Mouse (Mus musculus) embryonic fibroblast, embryonic 13.5 days (primary cell): Measurements from ENCODE around the gene Camk2g. TPM values are rescaled to one million over a fixed set of nuclear protein-coding genes. Genes with fewer than 3 reads are reported as not detected.

Source experiments
- H3K27ac ChIP-seq: 2 replicates; pipeline ENCODE4 v1.5.1; 2012; ENCODE audit warnings: low read length, control low read depth, inconsistent platforms; ENCODE audit not compliant: insufficient read depth
- H3K4me1 ChIP-seq: 2 replicates; pipeline ENCODE4 v1.6.1; 2011; ENCODE audit warnings: low read length; ENCODE audit not compliant: control insufficient read depth, insufficient read depth
- H3K4me3 ChIP-seq: 2 replicates; pipeline ENCODE4 v1.5.1; 2011; ENCODE audit warnings: mild to moderate bottlenecking, control low read depth, low read length; ENCODE audit not compliant: insufficient read depth
- CTCF ChIP-seq: IDR thresholded peaks from 2 replicates; pipeline ENCODE4 v1.5.1; 2011; ENCODE audit warnings: mild to moderate bottlenecking, control low read depth, low read length, moderate library complexity, borderline replicate concordance; ENCODE audit not compliant: insufficient read depth
- POLR2A ChIP-seq: IDR thresholded peaks from 2 replicates; pipeline ENCODE4 v1.6.1; 2011; ENCODE audit warnings: low read depth, mild to moderate bottlenecking, control low read depth, low read length, moderate library complexity
- polyA plus RNA-seq: library from polyadenylated mRNA; stranded (reverse); fragments of >200 nt; gene quantifications from 2 replicates; pipeline ENCODE4 v1.2.4, GENCODE M21; 2011; ENCODE audit warnings: low read depth; ENCODE audit not compliant: missing spikeins, insufficient read length

Gene Camk2g
- polyA plus RNA-seq, 1 experiment, result 105 TPM

- Histone ChIP-seq H3K4me1 (peaks cover 5% of the 10 kb centered on the region), H3K4me3 (no peak overlapping the region), H3K27ac (no peak overlapping the region)
- TF ChIP-seq CTCF (no peak), POLR2A (no peak)
Observed at GRCm38 (mm10) chr14:20811236-20811635, 17.3 kb upstream of the Camk2g start.

- TF ChIP-seq POLR2A, result no peak
- TF ChIP-seq CTCF, result no peak
Observed at GRCm38 (mm10) chr14:20809820-20810219, 15.9 kb upstream of the Camk2g start.

GRCm38 (mm10) chr14:20809349-20809748, 15.5 kb upstream of the Camk2g start:
- Histone ChIP-seq H3K27ac (peak overlapping the region; percentile 44), H3K4me3 (no peak overlapping the region), H3K4me1 (peaks cover 12% of the 10 kb centered on the region)
- TF ChIP-seq CTCF, result no peak
- TF ChIP-seq POLR2A, result no peak

More at GRCm38 (mm10) chr14:20809820-20810219, 15.9 kb upstream of the Camk2g start:
- Histone ChIP-seq H3K4me3 (no peak overlapping the region), H3K27ac (peak overlapping the region; percentile 44), H3K4me1 (peaks cover 10% of the 10 kb centered on the region)

- peak overlapping the region; percentile 94 for H3K27ac ChIP-seq
- no peak overlapping the region for H3K4me3 ChIP-seq
- TF ChIP-seq POLR2A (no peak), CTCF (no peak)
- H3K4me1 ChIP-seq, result peaks cover 10% of the 10 kb centered on the region
Observed at GRCm38 (mm10) chr14:20806116-20806840, 12.4 kb upstream of the Camk2g start.

GRCm38 (mm10) chr14:20804964-20805672, 11.2 kb upstream of the Camk2g start:
- no peak for TF ChIP-seq CTCF
- 0 out of 2 replicates have a peak, but pooled peaks have one; percentile 22 for TF ChIP-seq POLR2A
- Histone ChIP-seq H3K4me1 (peaks cover 10% of the 10 kb centered on the region), H3K27ac (peak overlapping the region; percentile 94), H3K4me3 (no peak overlapping the region)

- TF ChIP-seq POLR2A (no peak), CTCF (no peak)
- H3K27ac ChIP-seq, result peak overlapping the region; percentile 94
- H3K4me1 ChIP-seq, result peaks cover 8% of the 10 kb centered on the region
- H3K4me3 ChIP-seq, result no peak overlapping the region
Observed at GRCm38 (mm10) chr14:20804481-20804880, 10.6 kb upstream of the Camk2g start.

GRCm38 (mm10) chr14:20803606-20803938, 9.7 kb upstream of the Camk2g start:
- peak; percentile 79 for TF ChIP-seq CTCF
- no peak for TF ChIP-seq POLR2A
- Histone ChIP-seq H3K4me3 (no peak overlapping the region), H3K27ac (no peak overlapping the region), H3K4me1 (peaks cover 7% of the 10 kb centered on the region)

GRCm38 (mm10) chr14:20802926-20803605, 9.2 kb upstream of the Camk2g start:
- H3K4me1 ChIP-seq, result peaks cover 7% of the 10 kb centered on the region
- no peak overlapping the region for H3K27ac ChIP-seq
- TF ChIP-seq POLR2A (no peak), CTCF (no peak)
- H3K4me3 ChIP-seq, result no peak overlapping the region

- no peak for TF ChIP-seq POLR2A
- peak; percentile 88 for TF ChIP-seq CTCF
- peaks cover 5% of the 10 kb centered on the region for H3K4me1 ChIP-seq
- H3K4me3 ChIP-seq, result no peak overlapping the region
- H3K27ac ChIP-seq, result no peak overlapping the region
Observed at GRCm38 (mm10) chr14:20798761-20799160, 4.9 kb upstream of the Camk2g start.
